Mouse (Mus musculus): ENCODE results near the gene Map3k21.

- TF ChIP-seq CTCF (IDR thresholded peaks at IDR 0.05; ENCODE audit: low read depth, low read length): no peak
- no peak for TF ChIP-seq POLR2A (IDR thresholded peaks at IDR 0.05; ENCODE audit: insufficient read depth, low read length)
- TF ChIP-seq EP300 (IDR thresholded peaks at IDR 0.05; ENCODE audit: insufficient read depth, low read depth, low read length): no peak
Observed at GRCm38 (mm10) chr8:125996031-125996839, 86.0 kb downstream of the Map3k21 start.

All from ES-Bruce4 (cell line).